In genomic region chr17:10507466-10507865, GRCm38 (mm10) we compare ENCODE assay signal across 14 mouse cellular contexts.
DNase-seq lines count a peak whose midpoint lies in the region; ATAC-seq and TF ChIP-seq lines count a peak whose summit lies in the region.
"Had no signal": no experiment of that assay in that cellular context is flagged by ENCODE, and none has a peak within 500 bp of the region (broad histone marks: within the 10 kb centered on the region; RNA-seq: fewer than 3 reads in every experiment).

No protein-coding gene starts in this region.

- 5% methylated on average over 10 of the region's 10 CpGs for WGBS in forebrain, embryonic 15.5 days
- 29% methylated on average over 10 of the region's 10 CpGs for WGBS in midbrain, embryonic 14.5 days
- 65% methylated on average over 10 of the region's 10 CpGs for WGBS in liver, postnatal 0 days (ENCODE audit: insufficient replicate concordance)

- peak overlapping the region; percentile 69 for H3K27ac ChIP-seq in forebrain, embryonic 15.5 days (replicated peaks)
- no peak overlapping the region for H3K27ac ChIP-seq in midbrain, embryonic 14.5 days (replicated peaks; ENCODE audit: low read depth, low read length)
- H3K27ac ChIP-seq in liver, postnatal 0 days (ENCODE audit: low read depth) = no peak overlapping the region
- H3K27ac ChIP-seq: embryonic facial prominence, embryonic 12.5 days; neural tube, embryonic 12.5 days had no signal

- H3K36me3 ChIP-seq in forebrain, embryonic 15.5 days = no peaks in the 10 kb centered on the region
- no peaks in the 10 kb centered on the region for H3K36me3 ChIP-seq in midbrain, embryonic 14.5 days (ENCODE audit: control insufficient read depth, insufficient read depth, low read length)
- H3K36me3 ChIP-seq in liver, postnatal 0 days (replicated peaks; ENCODE audit: insufficient read depth, low read length) = no peaks in the 10 kb centered on the region
- H3K36me3 ChIP-seq: embryonic facial prominence, embryonic 12.5 days; neural tube, embryonic 12.5 days had no signal

- peak; percentile 75 for DNase-seq in layer of hippocampus, adult 11-12 months (ENCODE audit: low spot score)
- DNase-seq in layer of hippocampus, postnatal 25 days (ENCODE audit: extremely low spot score in 1 of 2, low spot score in 1 of 2) = no peak
- peak; percentile 39 to 52 for DNase-seq in cerebellum, adult 18-20 months
- peak; percentile 69 for DNase-seq in midbrain, embryonic 14.5 days
- DNase-seq in liver, postnatal 0 days = no peak
- no peak for DNase-seq in kidney, postnatal 4 days
- no peak for DNase-seq in lung, postnatal 36 days
- DNase-seq: kidney, postnatal 25 days; lung, adult 18-20 months; thymus, adult 18-20 months had no signal

- no peak for TF ChIP-seq EP300 in liver, postnatal 0 days (IDR thresholded peaks at IDR 0.05; ENCODE audit: low read depth)

- no peaks in the 10 kb centered on the region for H3K9me3 ChIP-seq in forebrain, embryonic 15.5 days
- H3K9me3 ChIP-seq in midbrain, embryonic 14.5 days (ENCODE audit: control insufficient read depth, low read length) = no peaks in the 10 kb centered on the region
- no peaks in the 10 kb centered on the region for H3K9me3 ChIP-seq in liver, postnatal 0 days (ENCODE audit: low read length)
- H3K9me3 ChIP-seq: embryonic facial prominence, embryonic 12.5 days; neural tube, embryonic 12.5 days had no signal

- TF ChIP-seq CTCF in liver, postnatal 0 days (IDR thresholded peaks at IDR 0.05; ENCODE audit: low read depth) = no peak

- H3K9ac ChIP-seq in forebrain, embryonic 15.5 days (replicated peaks) = no peak overlapping the region
- H3K9ac ChIP-seq in midbrain, embryonic 14.5 days (replicated peaks; ENCODE audit: low read length) = no peak overlapping the region
- H3K9ac ChIP-seq in liver, postnatal 0 days (replicated peaks) = no peak overlapping the region
- H3K9ac ChIP-seq: embryonic facial prominence, embryonic 12.5 days; neural tube, embryonic 12.5 days had no signal

- peak overlapping the region; percentile 31 for H3K4me2 ChIP-seq in forebrain, embryonic 15.5 days (replicated peaks)
- H3K4me2 ChIP-seq in midbrain, embryonic 14.5 days (ENCODE audit: low read length) = no peak overlapping the region
- no peak overlapping the region for H3K4me2 ChIP-seq in liver, postnatal 0 days (ENCODE audit: low read depth, low read length)
- H3K4me2 ChIP-seq: embryonic facial prominence, embryonic 12.5 days; heart, embryonic 11.5 days; neural tube, embryonic 12.5 days had no signal

- H3K27me3 ChIP-seq in forebrain, embryonic 15.5 days = no peaks in the 10 kb centered on the region
- H3K27me3 ChIP-seq in midbrain, embryonic 14.5 days (ENCODE audit: control insufficient read depth, insufficient read depth, low read length) = no peaks in the 10 kb centered on the region
- H3K27me3 ChIP-seq in liver, postnatal 0 days (ENCODE audit: insufficient read depth, low read length) = no peaks in the 10 kb centered on the region
- H3K27me3 ChIP-seq: embryonic facial prominence, embryonic 12.5 days; neural tube, embryonic 12.5 days had no signal

- H3K4me3 ChIP-seq in forebrain, embryonic 15.5 days = no peak overlapping the region
- H3K4me3 ChIP-seq in midbrain, embryonic 14.5 days (replicated peaks; ENCODE audit: low read depth, low read length) = no peak overlapping the region
- H3K4me3 ChIP-seq in liver, postnatal 0 days (ENCODE audit: low read depth, low read length) = no peak overlapping the region
- H3K4me3 ChIP-seq: embryonic facial prominence, embryonic 12.5 days; neural tube, embryonic 12.5 days had no signal

- H3K4me1 ChIP-seq in forebrain, embryonic 15.5 days = peaks cover 22% of the 10 kb centered on the region
- no peaks in the 10 kb centered on the region; the same call in 1 of the 2 replicates for H3K4me1 ChIP-seq in midbrain, embryonic 14.5 days (ENCODE audit: control insufficient read depth, insufficient read depth, low read length)
- no peaks in the 10 kb centered on the region for H3K4me1 ChIP-seq in liver, postnatal 0 days (ENCODE audit: insufficient read depth)
- H3K4me1 ChIP-seq: neural tube, embryonic 12.5 days had no signal

- ATAC-seq in forebrain, embryonic 15.5 days (replicated peaks) = peak; percentile 97
- 0 out of 2 replicates have a peak, but pooled peaks have one; percentile 58 for ATAC-seq in midbrain, embryonic 14.5 days (ENCODE audit: low FRiP score, low TSS enrichment)
- ATAC-seq in liver, postnatal 0 days = no peak

Comparison
In these comparisons a context has a peak if more than half of its experiments do, and no peak if none do; other contexts are left out.
1. DNase-seq: peak in layer of hippocampus, adult 11-12 months (single experiment), cerebellum, adult 18-20 months (2 of 2) and midbrain, embryonic 14.5 days (single experiment); none in layer of hippocampus, postnatal 25 days (0 of 2), liver, postnatal 0 days (single experiment), kidney, postnatal 4 days (0 of 2) and lung, postnatal 36 days (single experiment).